Mouse (Mus musculus): ENCODE data around the gene Dscam. TPM values are rescaled to one million over a fixed set of nuclear protein-coding genes. Genes with fewer than 3 reads are reported as not detected.

Gene Dscam
- polyA plus RNA-seq, 1 experiment from 2014 or later = not detected

DNA sequence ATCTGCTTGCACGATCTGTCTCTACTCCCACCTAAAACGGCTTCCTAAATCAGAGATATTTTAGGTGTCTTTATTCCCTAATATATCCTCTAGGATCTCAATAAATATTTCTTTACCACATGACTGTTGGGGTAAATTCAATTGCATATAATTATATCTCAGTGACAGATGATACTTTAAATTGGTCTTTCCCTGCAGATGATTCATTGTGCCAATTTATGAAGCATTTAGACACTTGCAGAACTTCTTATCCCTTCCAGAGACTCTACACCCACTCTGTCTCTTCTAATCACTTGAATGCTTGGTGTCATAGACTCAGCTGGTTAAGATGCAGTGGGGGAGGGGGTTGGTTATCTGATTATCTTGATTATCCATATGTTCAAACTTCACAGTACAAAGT, 97.9 kb downstream of the Dscam start:
- Histone ChIP-seq H3K4me1 (replicated peaks) (no peaks in the 10 kb centered on the region), H3K36me3 (no peaks in the 10 kb centered on the region), H3K27me3 (replicated peaks) (no peaks in the 10 kb centered on the region), H3K4me2 (no peak overlapping the region), H3K27ac (ENCODE audit: poor library complexity, severe bottlenecking) (no peak overlapping the region), H3K9me3 (replicated peaks) (no peaks in the 10 kb centered on the region), H3K9ac (no peak overlapping the region), H3K4me3 (no peak overlapping the region)
- ATAC-seq (ENCODE audit: insufficient number of reproducible peaks, low FRiP score) = no peak
- WGBS = 90% methylated on average over 2 of the region's 2 CpGs

DNA sequence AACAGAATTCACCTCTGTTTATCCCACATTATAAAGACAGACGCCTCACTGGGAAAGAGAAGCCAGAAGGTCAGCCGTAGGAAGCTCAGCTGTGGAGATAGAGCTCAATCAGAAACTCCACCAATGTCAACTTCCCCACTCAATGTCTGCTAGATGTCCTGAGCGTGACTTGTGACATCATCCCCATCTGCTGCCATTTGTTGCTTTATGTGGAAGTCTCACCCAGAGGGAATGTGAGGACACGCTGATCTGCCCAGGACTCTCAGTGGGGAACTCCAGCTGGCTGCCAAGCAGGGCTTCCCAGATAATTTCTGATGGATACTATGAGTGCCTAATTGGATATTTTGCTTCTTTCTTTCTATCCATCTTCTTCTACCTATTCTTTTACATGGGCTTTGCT, 103.7 kb downstream of the Dscam start:
- 35% methylated on average over 4 of the region's 4 CpGs for WGBS
- no peak for ATAC-seq (ENCODE audit: insufficient number of reproducible peaks, low FRiP score)

GRCm38 (mm10) chr16:97062207-97062606, 108.3 kb downstream of the Dscam start:
- no peaks in the 10 kb centered on the region for H3K27me3 ChIP-seq (replicated peaks)
- no peak overlapping the region for H3K9ac ChIP-seq
- no peak overlapping the region for H3K4me2 ChIP-seq
- H3K4me3 ChIP-seq = no peak overlapping the region
- no peaks in the 10 kb centered on the region for H3K4me1 ChIP-seq (replicated peaks)
- ATAC-seq (ENCODE audit: insufficient number of reproducible peaks, low FRiP score) = no peak
- H3K36me3 ChIP-seq = no peaks in the 10 kb centered on the region
- no peaks in the 10 kb centered on the region for H3K9me3 ChIP-seq (replicated peaks)
- 82% methylated on average over 3 of the region's 3 CpGs for WGBS
- H3K27ac ChIP-seq (ENCODE audit: poor library complexity, severe bottlenecking) = no peak overlapping the region

More for the DNA sequence above, 103.7 kb downstream of the Dscam start:
- H3K36me3 ChIP-seq = no peaks in the 10 kb centered on the region
- H3K9ac ChIP-seq = no peak overlapping the region
- no peaks in the 10 kb centered on the region for H3K9me3 ChIP-seq (replicated peaks)
- no peak overlapping the region for H3K4me3 ChIP-seq
- H3K27me3 ChIP-seq (replicated peaks) = no peaks in the 10 kb centered on the region
- H3K27ac ChIP-seq (ENCODE audit: poor library complexity, severe bottlenecking) = no peak overlapping the region
- no peak overlapping the region for H3K4me2 ChIP-seq
- H3K4me1 ChIP-seq (replicated peaks) = no peaks in the 10 kb centered on the region

DNA sequence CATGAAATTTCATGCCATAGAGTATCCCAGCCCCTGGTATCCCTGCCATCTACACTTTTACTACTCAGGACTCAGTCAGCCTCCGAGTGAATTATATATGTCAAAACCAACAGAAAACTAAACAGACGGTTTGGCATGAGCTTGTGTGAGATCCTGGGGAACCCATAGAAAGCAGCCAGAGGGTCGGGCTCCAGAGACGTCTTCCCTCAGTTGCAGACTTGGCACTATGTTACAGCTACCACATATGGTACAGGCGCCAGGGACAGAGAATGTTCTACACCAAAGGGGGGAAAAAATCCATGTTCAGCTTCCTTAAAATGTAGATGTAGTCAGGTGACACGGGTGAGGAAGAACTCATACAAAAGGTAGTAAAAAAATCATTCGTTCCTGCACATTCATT, 109.2 kb downstream of the Dscam start:
- Histone ChIP-seq H3K27ac (ENCODE audit: poor library complexity, severe bottlenecking) (no peak overlapping the region), H3K4me2 (no peak overlapping the region), H3K9ac (no peak overlapping the region), H3K36me3 (no peaks in the 10 kb centered on the region), H3K4me1 (replicated peaks) (no peaks in the 10 kb centered on the region), H3K27me3 (replicated peaks) (no peaks in the 10 kb centered on the region), H3K4me3 (no peak overlapping the region), H3K9me3 (replicated peaks) (no peaks in the 10 kb centered on the region)
- WGBS = 82% methylated on average over 7 of the region's 7 CpGs
- ATAC-seq (ENCODE audit: insufficient number of reproducible peaks, low FRiP score) = no peak

DNA sequence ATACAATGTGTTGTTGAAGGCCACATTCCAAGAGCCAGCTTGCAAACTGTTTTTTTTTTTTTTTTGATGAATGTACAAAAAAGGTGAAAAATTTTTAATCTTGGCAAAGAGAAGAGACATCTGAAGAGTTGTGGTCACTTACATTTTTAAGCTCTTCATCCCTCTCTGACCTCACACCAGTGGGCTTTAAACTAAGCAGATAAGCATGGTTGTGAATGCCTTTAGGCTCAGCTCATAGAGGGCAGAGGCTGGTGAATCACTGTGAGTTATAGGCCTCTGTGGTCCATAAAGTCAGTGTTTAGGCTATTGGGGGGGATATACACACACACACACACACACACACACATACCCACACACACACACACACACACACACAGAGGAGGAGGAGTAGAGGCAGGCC, 109.8 kb downstream of the Dscam start:
- Histone ChIP-seq H3K27ac (ENCODE audit: poor library complexity, severe bottlenecking) (no peak overlapping the region), H3K4me2 (no peak overlapping the region), H3K9me3 (replicated peaks) (no peaks in the 10 kb centered on the region), H3K36me3 (no peaks in the 10 kb centered on the region), H3K4me1 (replicated peaks) (no peaks in the 10 kb centered on the region), H3K27me3 (replicated peaks) (no peaks in the 10 kb centered on the region), H3K9ac (no peak overlapping the region), H3K4me3 (no peak overlapping the region)
- ATAC-seq (ENCODE audit: insufficient number of reproducible peaks, low FRiP score) = no peak

- Histone ChIP-seq H3K27me3 (replicated peaks) (no peaks in the 10 kb centered on the region), H3K4me2 (no peak overlapping the region), H3K27ac (ENCODE audit: poor library complexity, severe bottlenecking) (no peak overlapping the region), H3K4me1 (replicated peaks) (no peaks in the 10 kb centered on the region), H3K4me3 (no peak overlapping the region), H3K9ac (no peak overlapping the region), H3K9me3 (replicated peaks) (no peaks in the 10 kb centered on the region), H3K36me3 (no peaks in the 10 kb centered on the region)
- no peak for ATAC-seq (ENCODE audit: insufficient number of reproducible peaks, low FRiP score)
- WGBS = 76% methylated on average over 4 of the region's 4 CpGs
Observed at GRCm38 (mm10) chr16:97060276-97060675, 110.3 kb downstream of the Dscam start.

DNA sequence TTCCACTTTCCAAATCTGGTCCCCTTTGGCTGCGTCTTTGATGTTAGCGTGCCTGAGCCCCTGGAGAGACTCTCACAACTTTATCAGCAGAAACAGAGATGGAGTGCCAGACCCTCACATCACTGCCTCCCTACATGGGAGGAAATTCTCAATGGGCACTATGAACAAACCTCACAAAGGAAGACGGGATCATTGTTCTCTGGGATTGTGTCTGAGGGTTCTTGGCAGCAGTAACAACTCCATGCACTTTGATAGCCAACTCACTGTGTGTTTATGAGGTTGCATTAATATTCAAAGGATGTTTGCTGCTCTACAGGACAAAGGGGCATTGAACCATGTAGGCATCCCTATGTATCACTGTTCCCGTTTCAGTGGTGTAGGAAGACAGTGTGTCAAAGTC, 135.3 kb downstream of the Dscam start:
- 50% methylated on average over 4 of the region's 4 CpGs for WGBS
- no peak overlapping the region for H3K27ac ChIP-seq (ENCODE audit: poor library complexity, severe bottlenecking)
- no peak overlapping the region for H3K4me3 ChIP-seq
- H3K9ac ChIP-seq = no peak overlapping the region
- ATAC-seq (ENCODE audit: insufficient number of reproducible peaks, low FRiP score) = no peak
- no peaks in the 10 kb centered on the region for H3K9me3 ChIP-seq (replicated peaks)
- H3K36me3 ChIP-seq = no peaks in the 10 kb centered on the region
- H3K27me3 ChIP-seq (replicated peaks) = no peaks in the 10 kb centered on the region
- H3K4me2 ChIP-seq = no peak overlapping the region
- no peaks in the 10 kb centered on the region; the same call in 1 of the 2 replicates for H3K4me1 ChIP-seq (replicated peaks)

GRCm38 (mm10) chr16:97033540-97034058, 137.0 kb downstream of the Dscam start:
- H3K4me2 ChIP-seq = no peak overlapping the region
- H3K4me3 ChIP-seq = no peak overlapping the region
- no peaks in the 10 kb centered on the region for H3K36me3 ChIP-seq
- no peak overlapping the region for H3K9ac ChIP-seq
- no peaks in the 10 kb centered on the region; the same call in 1 of the 2 replicates for H3K4me1 ChIP-seq (replicated peaks)
- ATAC-seq (ENCODE audit: insufficient number of reproducible peaks, low FRiP score) = no peak
- 73% methylated on average over 3 of the region's 3 CpGs for WGBS
- H3K27me3 ChIP-seq (replicated peaks) = no peaks in the 10 kb centered on the region
- H3K9me3 ChIP-seq (replicated peaks) = no peaks in the 10 kb centered on the region
- H3K27ac ChIP-seq (ENCODE audit: poor library complexity, severe bottlenecking) = no peak overlapping the region

GRCm38 (mm10) chr16:97027701-97028100, 142.9 kb downstream of the Dscam start:
- H3K36me3 ChIP-seq = no peaks in the 10 kb centered on the region
- H3K27ac ChIP-seq (ENCODE audit: poor library complexity, severe bottlenecking) = no peak overlapping the region
- no peak overlapping the region for H3K4me2 ChIP-seq
- no peak overlapping the region for H3K4me3 ChIP-seq
- no peaks in the 10 kb centered on the region; the same call in 1 of the 2 replicates for H3K9me3 ChIP-seq (replicated peaks)
- H3K27me3 ChIP-seq (replicated peaks) = no peaks in the 10 kb centered on the region
- H3K4me1 ChIP-seq (replicated peaks) = no peaks in the 10 kb centered on the region
- no peak for ATAC-seq (ENCODE audit: insufficient number of reproducible peaks, low FRiP score)
- 81% methylated on average over 1 of the region's 1 CpGs for WGBS
- H3K9ac ChIP-seq = no peak overlapping the region

DNA sequence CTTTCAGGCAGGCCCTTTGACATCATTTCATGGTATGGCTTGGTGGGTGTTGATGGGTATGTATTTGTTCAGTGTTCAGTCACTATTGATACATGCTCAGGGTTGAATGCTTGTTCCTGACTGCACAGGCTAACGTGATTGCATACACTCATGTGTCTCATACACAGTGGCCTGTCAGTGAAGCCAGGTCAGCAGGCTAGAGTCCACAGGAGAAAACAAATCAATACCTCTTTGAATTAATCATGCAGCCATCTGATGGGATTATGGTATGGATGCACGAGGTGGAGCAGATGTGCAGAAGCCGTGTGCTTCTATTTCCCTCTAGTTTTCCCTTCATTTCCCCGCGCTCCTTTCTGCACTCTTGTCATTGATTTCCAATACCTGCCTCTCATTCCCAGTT, 143.7 kb downstream of the Dscam start:
- no peaks in the 10 kb centered on the region for H3K4me1 ChIP-seq (replicated peaks)
- no peak overlapping the region for H3K9ac ChIP-seq
- no peaks in the 10 kb centered on the region for H3K36me3 ChIP-seq
- no peak overlapping the region for H3K4me3 ChIP-seq
- H3K27ac ChIP-seq (ENCODE audit: poor library complexity, severe bottlenecking) = no peak overlapping the region
- H3K27me3 ChIP-seq (replicated peaks) = no peaks in the 10 kb centered on the region
- no peak for ATAC-seq (ENCODE audit: insufficient number of reproducible peaks, low FRiP score)
- WGBS = 90% methylated on average over 5 of the region's 5 CpGs
- H3K9me3 ChIP-seq (replicated peaks) = no peaks in the 10 kb centered on the region; the same call in 1 of the 2 replicates
- no peak overlapping the region for H3K4me2 ChIP-seq

- Histone ChIP-seq H3K27me3 (replicated peaks) (no peaks in the 10 kb centered on the region), H3K9me3 (replicated peaks) (no peaks in the 10 kb centered on the region; the same call in 1 of the 2 replicates), H3K4me2 (no peak overlapping the region), H3K36me3 (no peaks in the 10 kb centered on the region), H3K4me1 (replicated peaks) (no peaks in the 10 kb centered on the region), H3K27ac (ENCODE audit: poor library complexity, severe bottlenecking) (no peak overlapping the region), H3K4me3 (no peak overlapping the region), H3K9ac (no peak overlapping the region)
- ATAC-seq (ENCODE audit: insufficient number of reproducible peaks, low FRiP score) = no peak
- WGBS = 32% methylated on average over 4 of the region's 4 CpGs
Observed at GRCm38 (mm10) chr16:97024406-97024805, 146.1 kb downstream of the Dscam start.

GRCm38 (mm10) chr16:97021496-97021895, 149.1 kb downstream of the Dscam start:
- Histone ChIP-seq H3K27ac (ENCODE audit: poor library complexity, severe bottlenecking) (no peak overlapping the region), H3K4me1 (replicated peaks) (no peaks in the 10 kb centered on the region), H3K4me2 (no peak overlapping the region), H3K9me3 (replicated peaks) (no peaks in the 10 kb centered on the region; the same call in 1 of the 2 replicates), H3K36me3 (no peaks in the 10 kb centered on the region), H3K4me3 (no peak overlapping the region), H3K27me3 (replicated peaks) (no peaks in the 10 kb centered on the region), H3K9ac (no peak overlapping the region)
- 78% methylated on average over 6 of the region's 6 CpGs for WGBS
- ATAC-seq (ENCODE audit: insufficient number of reproducible peaks, low FRiP score) = no peak
